Mouse (Mus musculus): ENCODE measurements around the gene Rgs4. TPM values are rescaled to one million over a fixed set of nuclear protein-coding genes. Genes with fewer than 3 reads are reported as not detected.

The Rgs4 gene
- polyA plus RNA-seq (2015; fragmentation: Illumina TruSeq; extraction: RNeasy Lipid Tissue Mini Kit (QIAGEN cat#74804); ENCODE audit: low read depth, low replicate concordance), result 597 TPM

GRCm38 (mm10) chr1:169747473-169747872 is at the start of gene Rgs4:
Gene Rgs4 (minus strand): TSS chr1:169747642.

Other genes starting within 250 kb of the Rgs4 start
- 3.6 TPM for gene Nuf2, start 216.2 kb downstream of the Rgs4 start, polyA plus RNA-seq (2015; fragmentation: Illumina TruSeq; extraction: RNeasy Lipid Tissue Mini Kit (QIAGEN cat#74804); ENCODE audit: low read depth, low replicate concordance)
- 88.8 TPM for gene Rgs5, start 92.1 kb downstream of the Rgs4 start, polyA plus RNA-seq (2015; fragmentation: Illumina TruSeq; extraction: RNeasy Lipid Tissue Mini Kit (QIAGEN cat#74804); ENCODE audit: low read depth, low replicate concordance)
- 29.2 TPM for gene Ccdc190, start 181.0 kb upstream of the Rgs4 start, polyA plus RNA-seq (2015; fragmentation: Illumina TruSeq; extraction: RNeasy Lipid Tissue Mini Kit (QIAGEN cat#74804); ENCODE audit: low read depth, low replicate concordance)
- gene Hsd17b7, start 221.6 kb upstream of the Rgs4 start, polyA plus RNA-seq (2015; fragmentation: Illumina TruSeq; extraction: RNeasy Lipid Tissue Mini Kit (QIAGEN cat#74804); ENCODE audit: low read depth, low replicate concordance), result 14.4 TPM